Mouse (Mus musculus) thymus, postnatal 36 days (tissue): Measurements from ENCODE around the gene Zic5.

ENCODE experiments used
- DNase-seq, 2 experiments: peaks; one replicate each; pipeline ENCODE4 v3.0.0; 2022; ENCODE audit warnings: mixed read lengths in 2 of 2

Zic5 gene

DNA sequence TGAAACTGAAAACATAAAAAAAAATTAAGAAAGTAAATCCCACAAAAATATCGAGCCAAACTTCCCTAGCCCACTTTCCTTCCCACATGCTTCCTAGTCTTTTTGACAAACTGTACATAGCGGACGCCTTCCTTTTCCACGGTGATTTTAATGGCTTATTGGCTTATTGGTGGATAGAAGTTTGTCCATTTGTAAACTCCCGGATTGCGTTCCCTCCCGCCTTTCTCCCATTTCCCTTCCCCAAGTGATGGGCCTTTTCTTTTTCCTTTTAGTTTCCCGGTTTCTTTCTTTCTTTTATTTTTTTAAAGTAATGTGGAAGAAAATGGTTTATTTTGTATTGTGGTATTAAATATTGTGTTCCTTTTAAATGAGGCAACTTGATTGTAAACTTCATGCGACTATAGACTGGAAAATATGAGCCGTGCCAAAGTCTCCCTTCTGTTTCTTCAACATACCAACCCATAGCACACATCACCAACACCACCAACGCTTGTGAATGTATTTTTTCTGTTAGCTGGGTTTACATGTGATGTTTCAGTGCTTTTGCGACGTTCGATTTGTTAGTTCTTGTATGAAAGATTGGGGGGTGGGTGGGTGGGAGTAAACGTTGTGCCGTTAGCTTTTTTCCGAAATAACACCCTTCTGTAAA, 14.1 kb upstream of the Zic5 start:
- DNase-seq = no peak

DNA sequence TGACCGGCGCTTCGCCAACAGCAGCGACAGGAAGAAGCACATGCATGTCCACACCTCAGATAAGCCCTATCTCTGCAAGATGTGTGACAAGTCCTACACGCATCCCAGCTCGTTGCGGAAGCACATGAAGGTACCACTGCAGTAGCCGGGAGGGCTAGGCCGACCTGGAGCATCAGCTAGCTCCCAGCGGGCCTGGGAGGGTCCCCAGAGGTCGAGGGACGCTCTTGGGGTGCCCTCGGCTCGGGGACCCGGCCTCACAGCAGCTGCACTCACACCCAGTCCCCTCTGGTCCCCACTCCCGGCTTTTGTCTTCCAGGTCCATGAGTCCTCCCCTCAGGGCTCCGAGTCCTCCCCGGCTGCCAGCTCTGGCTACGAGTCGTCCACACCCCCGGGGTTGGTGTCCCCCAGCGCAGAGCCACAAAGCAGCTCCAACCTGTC, 13.1 kb upstream of the Zic5 start:
- DNase-seq = no peak

DNA sequence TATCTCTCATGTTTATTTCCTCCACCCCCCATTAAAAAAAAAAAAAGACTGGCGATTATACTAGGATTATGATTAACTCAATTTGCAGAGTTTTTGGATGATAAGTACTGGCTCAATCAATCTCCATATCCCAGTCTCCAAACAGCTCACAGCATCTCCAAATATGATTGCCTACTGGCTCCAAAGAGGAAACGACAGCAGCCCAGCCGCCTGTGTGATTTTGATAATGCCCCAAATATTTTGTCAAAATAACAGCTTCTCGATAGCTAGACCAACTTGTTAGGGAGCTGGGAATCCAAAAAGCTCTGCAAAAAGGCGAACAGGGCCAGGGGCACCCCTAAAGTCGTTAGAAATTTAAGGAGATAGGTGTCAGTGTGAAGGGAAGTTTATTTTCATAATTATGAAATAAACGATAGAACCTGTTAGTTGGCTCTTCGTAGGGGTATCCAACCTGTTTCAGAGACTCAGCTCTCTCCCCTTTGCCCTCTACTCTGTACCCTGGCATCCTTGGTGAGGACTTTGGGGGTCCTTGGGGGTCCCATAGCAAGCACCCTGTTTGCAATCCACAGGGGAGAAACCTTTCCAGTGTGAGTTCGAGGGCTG, 12.6 kb upstream of the Zic5 start:
- no peak for DNase-seq

- DNase-seq = no peak
Measured at GRCm38 (mm10) chr14:122477261-122477671, 11.8 kb upstream of the Zic5 start.

GRCm38 (mm10) chr14:122476822-122477215, 11.3 kb upstream of the Zic5 start:
- no peak for DNase-seq

- DNase-seq = no peak
Measured at GRCm38 (mm10) chr14:122476041-122476821, 10.8 kb upstream of the Zic5 start.

DNA sequence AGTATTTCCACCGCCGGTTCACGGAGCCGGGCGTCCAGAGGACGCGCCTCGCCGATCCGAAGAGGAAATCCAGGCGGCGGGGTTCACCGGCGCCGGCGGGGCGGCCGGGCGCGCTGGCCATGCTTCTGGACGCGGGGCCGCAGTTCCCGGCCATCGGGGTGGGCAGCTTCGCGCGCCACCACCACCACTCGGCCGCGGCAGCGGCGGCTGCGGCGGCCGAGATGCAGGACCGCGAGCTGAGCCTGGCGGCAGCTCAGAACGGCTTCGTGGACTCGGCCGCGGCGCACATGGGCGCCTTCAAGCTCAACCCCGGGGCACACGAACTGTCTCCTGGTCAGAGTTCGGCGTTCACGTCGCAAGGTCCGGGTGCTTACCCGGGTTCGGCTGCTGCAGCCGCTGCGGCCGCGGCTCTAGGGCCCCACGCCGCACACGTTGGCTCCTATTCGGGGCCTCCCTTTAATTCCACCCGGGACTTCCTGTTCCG, 10.1 kb upstream of the Zic5 start:
- no peak for DNase-seq

DNA sequence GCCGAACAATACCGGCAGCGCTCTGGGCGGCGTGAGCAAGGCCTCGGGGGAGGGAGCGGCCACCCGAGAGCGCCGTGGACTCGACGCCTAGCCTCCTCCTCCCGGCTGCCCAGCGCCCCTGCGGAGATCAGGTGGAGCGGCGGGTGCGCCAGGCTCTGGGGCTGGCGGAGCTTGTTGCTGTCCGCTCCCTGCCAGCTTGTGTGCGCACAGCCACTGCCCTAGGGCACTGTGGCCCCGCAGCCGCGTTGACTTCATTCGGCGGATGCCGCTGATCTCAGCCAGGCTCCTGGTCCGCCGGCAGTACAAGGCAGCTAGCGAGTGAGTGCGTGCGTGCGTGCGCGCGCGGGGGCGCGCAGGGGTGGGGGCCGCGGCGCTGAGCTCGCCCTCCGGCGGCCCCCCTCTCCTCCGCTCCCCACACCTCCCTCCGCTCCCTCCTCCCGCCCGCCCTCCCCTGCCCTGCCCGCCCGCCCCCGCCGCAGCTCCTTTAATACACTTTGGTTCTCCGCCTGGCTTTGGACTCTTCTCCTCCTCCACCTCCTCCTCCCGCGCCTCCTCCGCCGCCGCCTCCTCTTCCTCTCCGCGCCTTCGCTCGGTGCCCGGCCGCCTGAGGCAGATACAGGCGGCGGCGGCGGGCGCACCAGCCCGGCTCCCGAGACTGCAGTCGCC, 9.5 kb upstream of the Zic5 start, which contains the start of gene Zic2:
Gene Zic2, plus strand, starts transcription at position 545 of the 666 bp plus-strand sequence.
- no peak for DNase-seq

DNA sequence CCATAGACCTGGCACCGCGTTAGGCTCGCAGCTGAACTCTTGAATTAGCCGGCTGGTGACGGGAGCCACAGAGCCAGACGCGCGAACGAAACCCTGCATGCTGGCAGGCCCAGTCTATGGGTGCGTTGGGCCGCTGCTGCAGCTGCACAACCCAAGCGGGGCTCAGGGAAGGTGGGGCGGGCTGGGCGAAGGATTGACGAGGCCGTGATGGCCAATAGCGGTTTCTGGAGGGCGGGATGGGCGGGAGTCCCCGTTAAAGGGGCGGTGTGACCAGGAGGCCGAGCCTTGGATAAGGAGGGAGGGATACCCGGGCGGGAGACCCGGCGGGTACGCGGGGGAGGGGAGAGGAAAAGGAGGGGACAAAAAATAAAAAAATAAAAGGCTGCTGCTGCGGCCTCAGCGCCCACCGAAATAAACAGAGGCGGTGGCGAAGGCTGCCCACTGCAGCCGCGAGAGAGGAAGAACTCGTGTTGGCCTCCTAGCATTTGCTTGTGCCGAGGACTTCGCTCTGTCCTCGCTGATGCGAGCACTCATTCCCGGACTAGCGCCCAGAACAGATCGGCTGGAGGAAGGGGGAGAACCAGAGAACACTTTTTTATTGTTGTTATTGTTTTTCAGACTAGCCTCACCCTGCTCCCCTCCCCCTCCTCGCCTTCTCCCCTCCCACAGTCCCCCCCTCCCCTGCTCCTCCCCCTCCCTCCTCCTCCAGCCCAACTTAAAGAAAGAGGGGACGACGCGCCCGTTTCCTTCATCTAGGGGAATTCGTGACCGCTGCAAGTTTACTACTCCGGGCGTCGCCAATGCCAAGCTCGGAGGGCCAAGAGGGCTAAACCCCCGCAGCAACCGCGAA, 8.8 kb upstream of the Zic5 start:
- no peak for DNase-seq

- no peak for DNase-seq
Measured at GRCm38 (mm10) chr14:122473211-122473751, 7.8 kb upstream of the Zic5 start.

GRCm38 (mm10) chr14:122472647-122473046, 7.2 kb upstream of the Zic5 start:
- no peak for DNase-seq

- no peak for DNase-seq
Measured at GRCm38 (mm10) chr14:122472161-122472560, 6.7 kb upstream of the Zic5 start.

GRCm38 (mm10) chr14:122471449-122472085, 6.1 kb upstream of the Zic5 start:
- DNase-seq = no peak

DNA sequence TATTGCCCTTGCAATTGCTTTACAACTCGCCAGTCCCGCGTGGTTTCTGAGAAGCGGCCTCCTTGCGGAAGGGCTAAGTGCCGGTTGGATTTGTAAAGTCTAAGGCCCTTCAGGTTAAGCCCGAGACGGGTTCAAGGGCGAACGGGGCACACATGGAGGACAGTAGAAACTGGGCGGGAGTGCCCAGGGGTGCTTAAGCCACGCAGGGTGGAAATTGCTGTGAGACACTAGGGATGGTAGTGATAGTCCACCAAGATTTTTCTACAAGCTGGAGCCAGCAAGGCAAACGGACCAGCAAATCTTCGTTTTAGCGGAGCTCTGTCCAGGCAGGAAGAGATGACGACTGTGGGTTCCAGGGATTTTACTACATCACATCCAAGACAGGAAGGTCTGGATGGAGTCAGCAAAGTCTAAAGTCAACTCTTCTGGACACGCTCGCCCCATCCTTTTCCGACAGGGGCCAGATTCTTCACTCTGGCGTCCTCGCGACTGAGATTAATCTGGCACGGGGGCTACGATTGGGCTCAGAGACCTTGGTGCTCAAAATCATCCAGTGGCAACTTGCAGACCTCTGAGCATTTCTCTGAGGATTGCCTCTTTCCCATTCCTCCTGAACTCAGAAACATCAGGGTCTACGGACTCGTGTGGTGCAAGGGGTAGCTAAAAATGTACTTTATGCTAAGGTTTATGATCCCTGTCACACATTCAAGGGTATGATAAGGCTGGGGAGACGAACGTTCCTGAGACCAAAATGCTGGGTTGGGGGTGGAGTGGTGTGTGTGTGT, 3.7 kb upstream of the Zic5 start:
- no peak for DNase-seq

- no peak for DNase-seq
Measured at GRCm38 (mm10) chr14:122467926-122468841, 2.7 kb upstream of the Zic5 start.

DNA sequence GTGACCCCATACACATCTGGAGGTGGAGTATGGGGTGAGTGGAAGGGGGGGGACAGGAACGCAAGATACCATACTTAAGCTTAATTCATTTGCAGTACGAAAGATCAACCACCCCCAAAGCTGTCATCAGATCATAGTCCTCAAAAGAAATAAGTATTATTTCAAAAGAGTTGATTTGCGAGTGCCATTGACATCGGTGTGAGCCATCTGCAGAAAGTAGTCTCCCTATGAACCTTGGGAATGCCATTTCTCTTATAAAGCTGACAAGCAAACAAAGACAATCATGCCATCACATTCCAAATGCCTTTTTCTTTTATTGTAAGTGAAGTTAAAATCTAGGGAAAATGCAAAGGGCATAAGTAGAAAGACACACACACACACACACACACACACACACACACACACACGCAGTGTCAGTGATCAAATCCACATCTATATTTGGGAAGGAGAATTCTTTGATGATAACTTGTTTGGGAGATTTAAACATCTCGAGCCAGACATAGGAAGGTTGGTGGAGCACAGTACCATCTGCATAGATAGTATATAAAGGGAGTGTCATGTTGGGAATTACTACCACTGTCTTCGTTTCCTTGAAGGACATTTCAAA, 1.4 kb upstream of the Zic5 start:
- DNase-seq = no peak

DNA sequence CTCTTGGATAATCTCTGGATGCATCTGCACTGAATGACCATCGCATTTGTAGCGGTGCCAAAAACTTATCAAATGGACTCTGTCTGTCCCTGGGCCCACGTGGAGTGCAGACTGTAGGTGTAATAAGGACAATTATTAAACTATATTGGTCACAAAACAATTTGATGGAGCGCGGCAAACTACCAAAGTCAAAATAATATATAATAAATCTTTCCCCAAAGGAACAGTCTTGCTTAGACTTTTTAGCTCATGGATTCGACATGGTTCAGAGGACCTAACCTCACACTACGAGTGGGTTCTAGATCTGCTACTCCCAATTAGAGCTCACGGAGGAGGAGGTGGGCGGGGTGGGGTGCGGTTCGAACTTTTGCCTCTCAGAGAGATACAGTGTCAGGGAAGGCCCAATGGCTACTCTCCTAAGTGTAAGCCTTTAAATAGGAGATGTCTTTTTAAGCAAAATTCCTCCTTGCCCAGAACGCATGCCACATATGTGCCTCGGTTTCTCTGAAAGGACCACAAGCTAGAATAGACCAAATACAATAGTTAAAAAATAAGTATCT, 534 bp upstream of the Zic5 start:
- DNase-seq = no peak

DNA sequence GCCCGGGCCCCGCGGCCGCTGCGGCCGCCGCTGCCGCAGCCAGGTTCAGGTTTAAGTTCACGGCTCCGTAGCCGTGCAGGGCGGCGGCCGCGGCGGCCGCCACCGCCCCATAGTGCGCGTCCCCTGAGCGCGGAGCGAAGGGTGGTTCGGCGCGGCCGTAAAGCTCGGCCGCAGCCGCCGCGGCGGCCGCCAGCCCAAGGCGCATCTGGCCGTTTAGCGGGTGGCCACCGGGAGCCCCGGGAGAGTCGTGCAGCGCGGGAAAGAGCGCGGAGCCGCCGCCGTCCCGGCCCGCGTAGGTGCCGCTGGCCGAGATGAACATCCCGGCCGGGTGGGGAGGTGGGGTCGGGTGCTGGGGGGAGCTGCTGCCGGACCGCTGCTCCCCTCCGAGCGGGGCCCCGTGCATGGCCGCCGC, 1.1 kb downstream of the Zic5 start:
- no peak for DNase-seq
